Mouse (Mus musculus) cortical plate, adult 2 months (tissue): ENCODE results near the gene Fzr1. TPM values are rescaled to one million over a fixed set of nuclear protein-coding genes. Genes with fewer than 3 reads are reported as not detected.
A peak's percentile ranks its signal among the peaks of the same experiment; 100 is the strongest.

Source experiments
- H3K27ac ChIP-seq: fragments of 200-500 bp; 2 replicates; pipeline ENCODE4 v1.5.1; 2012; ENCODE audit warnings: low read length, control low read depth, inconsistent platforms; ENCODE audit not compliant: insufficient read depth
- H3K4me1 ChIP-seq: fragments of 200-500 bp; 2 replicates; pipeline ENCODE4 v1.6.1; 2011; ENCODE audit warnings: low read length; ENCODE audit not compliant: control insufficient read depth, insufficient read depth
- H3K4me3 ChIP-seq: fragments of 200-500 bp; 2 replicates; pipeline ENCODE4 v1.5.1; 2011; ENCODE audit warnings: mild to moderate bottlenecking, low read length, control low read depth; ENCODE audit not compliant: insufficient read depth
- CTCF ChIP-seq: fragments of 200-500 bp; IDR thresholded peaks from 2 replicates; pipeline ENCODE4 v1.5.1; 2011; ENCODE audit warnings: mild to moderate bottlenecking, control low read depth, low read length; ENCODE audit not compliant: insufficient read depth; ENCODE audit errors: extremely low read depth
- POLR2A ChIP-seq: fragments of 200-500 bp; IDR thresholded peaks from 2 replicates; pipeline ENCODE4 v1.6.1; 2011; ENCODE audit warnings: mild to moderate bottlenecking, low read length, control low read depth; ENCODE audit not compliant: insufficient read depth; ENCODE audit errors: extremely low read depth
- polyA plus RNA-seq: library from polyadenylated mRNA; depleted of rRNA; stranded (reverse); fragments of >200 nt; gene quantifications from 2 replicates; pipeline ENCODE4 v1.2.3, GENCODE M21; 2012

Gene Fzr1
- polyA plus RNA-seq, 1 experiment: 75.5 TPM

DNA sequence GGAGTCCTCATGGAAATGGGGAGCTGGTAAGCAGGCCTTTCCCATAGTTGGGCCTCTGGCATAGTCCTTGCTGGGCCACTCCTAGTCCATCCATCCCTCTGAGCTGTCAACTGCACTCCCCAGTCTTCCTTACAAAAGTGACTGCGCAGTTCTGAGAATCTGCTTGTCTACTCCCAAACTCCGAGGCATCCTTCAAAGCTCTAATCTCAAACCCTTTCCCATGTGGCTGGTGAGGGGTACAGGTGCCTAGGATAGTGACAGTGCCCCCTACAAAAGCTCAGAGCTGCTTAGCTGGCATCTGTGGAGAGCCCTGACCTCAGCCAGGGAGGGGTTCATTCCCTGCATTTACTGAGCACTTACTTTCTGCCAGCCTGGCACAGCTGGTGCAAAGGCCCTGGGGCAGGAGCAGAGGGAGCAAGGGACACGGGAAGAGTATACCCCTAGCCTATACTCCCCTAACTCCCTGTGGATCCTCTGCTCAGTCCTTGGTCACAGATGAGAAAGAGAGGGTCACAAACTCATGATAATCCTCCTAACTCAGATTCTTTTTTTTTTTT is 44.4 kb upstream of the Fzr1 start:
- no peak overlapping the region for H3K27ac ChIP-seq

DNA sequence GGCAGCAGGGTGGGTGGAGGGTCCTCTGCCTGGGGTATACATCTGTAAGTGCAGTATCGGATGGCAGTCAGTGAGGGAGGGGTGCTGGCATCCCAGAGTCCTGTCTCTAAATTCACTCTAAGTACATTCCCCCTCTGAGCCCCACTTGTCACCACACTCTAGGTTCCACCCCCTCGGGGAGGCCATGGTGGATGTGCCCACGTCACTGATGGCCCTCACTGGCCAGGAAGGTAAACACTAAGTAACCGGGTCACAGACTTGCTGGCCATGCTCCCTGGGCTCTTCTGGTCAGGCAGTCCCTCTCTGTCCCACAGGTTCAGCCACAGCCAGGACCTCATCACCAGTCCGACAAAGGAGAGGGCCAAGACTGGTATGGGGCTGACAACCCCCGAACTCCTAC is 43.9 kb upstream of the Fzr1 start:
- TF ChIP-seq CTCF (no peak), POLR2A (no peak)
- no peak overlapping the region for H3K27ac ChIP-seq
- peaks cover 7% of the 10 kb centered on the region; the same call in 1 of the 2 replicates for H3K4me1 ChIP-seq
- H3K4me3 ChIP-seq: no peak overlapping the region

More for the DNA sequence above, 44.4 kb upstream of the Fzr1 start:
- peaks cover 9% of the 10 kb centered on the region; the same call in 1 of the 2 replicates for H3K4me1 ChIP-seq
- TF ChIP-seq CTCF: no peak
- no peak overlapping the region for H3K4me3 ChIP-seq

DNA sequence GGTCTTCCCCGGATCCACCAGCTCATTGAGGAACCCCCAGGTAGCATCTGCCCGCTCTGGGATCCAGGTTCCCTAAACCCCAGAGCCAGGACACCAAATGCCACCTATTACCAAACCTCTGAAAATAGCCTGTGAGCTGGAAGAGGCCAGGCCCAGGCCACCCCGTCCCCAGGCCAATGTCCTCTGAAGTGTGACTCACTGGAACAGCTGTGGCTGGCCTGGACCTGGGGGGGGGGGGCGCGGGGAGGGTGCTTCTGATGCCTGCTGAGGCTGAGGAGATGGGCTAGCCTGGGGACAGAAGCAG is 43.4 kb upstream of the Fzr1 start:
- no peak overlapping the region for H3K27ac ChIP-seq
- H3K4me1 ChIP-seq: peaks cover 7% of the 10 kb centered on the region; the same call in 1 of the 2 replicates
- TF ChIP-seq CTCF: no peak
- no peak overlapping the region for H3K4me3 ChIP-seq

DNA sequence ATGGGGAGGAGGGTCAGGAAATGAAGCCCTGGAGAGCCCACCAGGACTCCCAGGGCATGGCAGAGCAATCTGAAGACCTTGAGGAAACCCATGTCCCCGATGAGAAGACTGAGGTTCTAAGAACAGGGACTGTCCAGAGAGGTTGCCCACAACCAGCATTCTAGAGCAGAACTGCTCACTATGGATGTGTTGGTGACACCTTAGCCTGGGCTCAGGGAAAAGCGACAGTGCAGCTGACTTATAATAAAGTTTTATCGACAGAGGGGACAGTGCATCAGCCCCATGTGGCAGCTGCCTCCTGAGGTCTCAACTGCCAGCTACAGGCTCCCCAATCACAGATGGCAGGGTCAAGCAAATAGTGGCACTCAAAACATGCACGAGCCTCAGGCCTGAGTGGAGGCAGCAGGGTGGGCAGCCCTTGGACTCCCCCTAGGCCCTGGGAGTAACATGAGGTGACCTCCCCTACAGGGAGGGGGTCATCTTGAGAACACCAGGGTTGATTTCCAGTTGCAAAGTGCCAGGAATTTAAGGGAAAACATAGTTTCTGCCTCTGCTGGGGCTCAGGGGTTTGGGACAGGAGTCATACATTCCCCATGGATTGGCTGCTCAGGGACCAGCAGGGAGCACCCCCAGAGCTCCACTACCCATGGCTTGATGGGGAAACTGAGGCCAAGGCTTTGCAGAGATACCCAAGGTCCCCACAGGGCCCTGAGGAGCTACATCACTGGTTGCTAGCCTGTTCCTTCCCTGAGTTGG is 42.9 kb upstream of the Fzr1 start:
- Histone ChIP-seq H3K4me3 (no peak overlapping the region), H3K27ac (no peak overlapping the region), H3K4me1 (peaks cover 7% of the 10 kb centered on the region; the same call in 1 of the 2 replicates)
- no peak for TF ChIP-seq POLR2A
- no peak for TF ChIP-seq CTCF

GRCm38 (mm10) chr10:81420191-81420767 is 42.0 kb upstream of the Fzr1 start:
- H3K4me3 ChIP-seq: no peak overlapping the region
- peaks cover 12% of the 10 kb centered on the region for H3K4me1 ChIP-seq
- TF ChIP-seq POLR2A (no peak), CTCF (no peak)
- H3K27ac ChIP-seq: no peak overlapping the region

- H3K4me1 ChIP-seq: peaks cover 12% of the 10 kb centered on the region
- no peak overlapping the region for H3K4me3 ChIP-seq
- H3K27ac ChIP-seq: no peak overlapping the region
- TF ChIP-seq CTCF (no peak), POLR2A (no peak)
Observed at GRCm38 (mm10) chr10:81419111-81419928, 41.0 kb upstream of the Fzr1 start.

GRCm38 (mm10) chr10:81418216-81419070 is 40.1 kb upstream of the Fzr1 start:
- Histone ChIP-seq H3K4me1 (peaks cover 17% of the 10 kb centered on the region), H3K4me3 (no peak overlapping the region), H3K27ac (no peak overlapping the region)
- TF ChIP-seq POLR2A (no peak), CTCF (no peak)

DNA sequence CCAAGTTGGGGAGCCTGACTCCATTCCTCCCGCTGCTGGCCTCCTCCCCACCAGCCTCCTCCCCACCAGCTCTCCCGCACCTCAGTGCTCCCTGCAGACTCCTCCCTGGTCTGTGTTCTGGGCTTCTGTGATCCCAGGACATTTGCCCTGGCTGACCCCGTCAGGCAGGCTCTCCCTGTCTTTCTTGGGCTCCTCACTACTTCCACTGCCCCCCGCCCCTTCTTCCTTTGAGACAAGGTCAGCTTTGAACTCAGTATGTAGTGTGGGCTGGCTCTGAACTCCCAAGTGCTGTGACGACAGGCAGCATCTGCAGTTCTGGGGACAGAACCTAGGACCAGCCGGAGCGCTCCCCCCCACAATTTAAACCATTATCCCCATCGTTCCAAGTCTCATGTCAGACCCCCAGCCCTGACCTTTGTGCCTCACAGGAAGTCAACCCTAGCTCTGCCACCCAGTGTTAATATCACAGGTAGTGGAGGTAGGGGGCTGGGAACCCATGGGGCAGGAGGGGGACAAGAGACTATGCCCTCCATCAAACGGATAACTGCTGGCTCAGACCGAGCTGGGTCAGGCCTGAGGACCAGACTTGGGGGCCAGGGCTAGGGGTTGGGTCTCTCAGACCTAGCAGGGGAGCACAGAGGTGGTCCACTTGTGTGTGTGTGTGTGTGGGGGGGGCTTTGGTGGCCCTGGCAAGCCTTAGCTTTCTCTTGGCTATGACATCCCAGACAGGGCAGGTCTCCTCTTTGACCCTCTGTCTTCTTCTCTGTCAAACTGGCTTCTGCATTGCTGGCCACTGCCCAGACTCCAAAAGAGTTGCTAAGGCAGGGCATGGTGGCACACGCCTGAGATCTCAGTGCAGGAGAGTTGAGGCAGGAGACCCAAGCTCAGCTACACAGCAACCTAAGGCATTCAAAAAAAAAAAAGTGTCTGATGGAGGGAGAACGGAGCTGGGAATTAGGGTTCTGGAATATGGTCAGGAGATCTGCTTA is 39.2 kb upstream of the Fzr1 start:
- H3K4me3 ChIP-seq: no peak overlapping the region
- peaks cover 17% of the 10 kb centered on the region for H3K4me1 ChIP-seq
- TF ChIP-seq POLR2A (no peak), CTCF (no peak)
- peak overlapping the region; percentile 44 for H3K27ac ChIP-seq
